Mouse (Mus musculus) cerebellum, adult (tissue): Measurements from ENCODE around the gene Spsb4.

Source experiments
- ATAC-seq: cut with Nextera tagmentation; 2 replicates; pipeline ENCODE4 v1.9.2; 2017; ENCODE audit warnings: mild to moderate bottlenecking, moderate library complexity, mixed read lengths; ENCODE audit not compliant: insufficient number of reproducible peaks, low FRiP score, low TSS enrichment

Gene Spsb4

DNA sequence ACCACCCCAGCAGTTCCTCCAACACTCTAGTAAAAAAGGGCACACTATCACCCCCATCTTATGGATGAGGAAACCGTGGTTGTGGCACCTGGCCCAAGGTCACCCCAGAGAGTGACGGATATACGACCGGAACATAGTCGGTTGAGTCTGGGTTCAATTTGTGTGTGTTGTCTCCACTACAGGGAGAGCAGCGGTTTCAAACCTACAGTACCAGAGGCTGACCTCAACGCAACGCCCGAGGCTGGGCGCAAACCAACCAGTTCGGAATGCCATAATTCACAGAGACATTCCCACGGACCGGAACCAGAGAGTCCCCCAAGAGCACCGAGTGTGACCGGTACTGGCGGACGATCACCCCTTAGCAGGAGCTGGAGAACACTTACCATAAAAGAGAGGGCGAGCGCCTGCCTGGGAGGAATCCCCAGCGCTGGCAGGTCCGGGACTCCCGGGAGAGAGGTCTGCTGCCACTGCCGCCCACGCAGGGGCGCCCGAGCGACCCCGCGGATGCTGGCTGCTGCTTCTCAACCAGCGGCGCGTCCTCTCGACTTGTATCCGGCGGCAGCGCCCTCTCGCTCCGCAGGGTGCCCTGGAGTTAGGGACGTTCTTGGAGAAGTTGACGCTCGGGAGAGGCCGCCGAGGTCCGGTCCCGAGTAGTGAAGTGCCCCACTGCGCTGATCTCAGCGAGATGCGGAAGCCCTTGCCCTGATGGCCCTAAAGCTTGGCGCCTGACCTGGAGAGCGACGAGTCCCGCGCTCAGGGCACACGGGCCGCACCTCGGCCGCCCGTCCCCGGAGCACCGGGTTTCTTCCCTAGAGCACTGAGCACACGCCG lies 617 bp downstream of the Spsb4 start:
- no peak for ATAC-seq

DNA sequence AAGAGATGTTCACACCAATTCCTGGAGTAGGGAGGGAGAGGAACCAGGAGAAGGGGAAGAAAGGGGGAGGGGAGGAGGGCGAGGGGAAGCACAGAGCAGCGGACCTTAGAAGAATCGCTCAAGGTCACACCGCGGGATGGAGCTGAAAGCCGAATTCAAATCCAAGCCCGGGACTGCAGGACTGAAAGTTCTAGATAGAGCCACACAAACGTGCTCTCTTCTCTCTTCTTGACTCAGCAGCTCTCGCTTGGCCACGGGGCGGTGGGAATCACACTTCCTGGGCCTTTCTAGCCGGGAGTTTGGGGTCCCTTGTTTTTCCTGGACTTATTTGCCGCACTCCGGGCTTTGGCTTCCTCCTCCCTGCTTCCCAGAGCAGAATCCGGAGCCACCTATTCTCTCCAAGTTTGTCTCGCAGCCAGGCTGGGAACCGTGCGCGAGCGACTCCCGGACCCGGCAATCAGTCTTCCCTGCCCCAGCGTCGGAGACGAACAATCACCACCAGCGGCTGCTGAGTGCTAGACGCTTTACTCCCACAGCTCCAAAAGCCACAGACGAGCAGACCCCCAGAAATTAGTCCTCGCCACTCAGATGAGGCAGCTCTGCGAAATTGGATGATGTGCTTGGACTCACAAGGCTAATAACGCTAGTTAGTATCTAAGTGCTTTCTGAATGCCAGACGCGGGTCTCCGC lies 1.4 kb downstream of the Spsb4 start:
- no peak for ATAC-seq

DNA sequence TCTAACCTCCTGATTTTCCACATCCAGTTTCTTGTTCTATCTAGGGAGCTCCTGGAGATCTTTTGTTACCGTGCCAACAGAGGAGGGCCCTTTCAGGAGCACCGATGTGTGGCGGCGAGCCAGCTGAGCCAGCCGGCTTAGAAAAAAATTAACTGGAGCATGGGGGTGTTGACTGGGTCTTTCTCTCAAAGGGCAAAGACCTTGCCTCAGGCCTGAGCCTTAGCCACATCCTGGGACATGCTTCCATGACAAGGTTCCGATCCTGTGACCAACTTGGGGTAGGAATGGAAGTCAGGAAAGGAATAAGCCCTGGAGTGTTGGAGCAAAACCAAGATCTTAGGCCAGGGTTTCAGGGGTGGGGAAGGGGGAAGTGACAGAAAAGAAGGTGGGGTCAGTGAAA lies 2.9 kb downstream of the Spsb4 start:
- ATAC-seq, result no peak

DNA sequence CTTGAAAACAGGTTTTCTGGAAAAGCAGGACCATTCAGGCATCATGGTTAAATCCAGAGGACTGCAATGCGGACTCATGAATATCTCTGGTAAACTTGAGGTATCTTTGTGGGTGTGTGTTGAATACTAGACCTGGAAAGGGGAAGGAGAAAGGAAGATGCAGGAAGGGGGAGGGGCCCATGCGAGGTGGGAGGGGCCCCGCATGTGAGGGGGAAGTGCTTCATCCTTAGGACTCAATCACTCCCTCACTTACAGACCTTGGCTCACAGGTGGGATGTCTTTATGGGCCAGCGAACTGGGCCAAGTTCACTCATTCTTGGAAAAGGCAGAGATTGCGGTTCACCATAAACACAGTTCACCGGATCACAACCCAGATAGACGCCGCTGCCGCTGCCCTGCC lies 4.9 kb downstream of the Spsb4 start:
- ATAC-seq, result no peak

DNA sequence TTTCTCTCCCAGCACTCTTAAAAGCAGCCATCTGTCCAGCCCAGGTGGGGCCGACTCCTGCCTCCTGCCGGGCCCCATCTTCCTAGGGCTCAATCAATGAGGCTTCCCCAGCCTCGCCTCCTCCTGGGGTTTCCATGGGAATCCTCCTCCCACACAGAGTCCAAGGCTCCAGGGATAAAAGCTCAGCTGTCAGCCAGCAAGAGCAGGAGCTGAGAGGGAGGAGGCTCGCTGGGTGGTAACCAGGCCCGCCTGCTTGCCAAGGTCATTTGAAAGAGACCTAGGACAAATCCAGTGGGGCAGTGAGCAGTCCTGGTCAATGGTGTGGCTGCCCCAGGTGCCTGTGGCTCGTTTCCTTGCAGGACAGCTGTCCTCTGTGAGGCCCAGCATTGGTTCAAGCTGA lies 5.5 kb downstream of the Spsb4 start:
- ATAC-seq, result no peak

DNA sequence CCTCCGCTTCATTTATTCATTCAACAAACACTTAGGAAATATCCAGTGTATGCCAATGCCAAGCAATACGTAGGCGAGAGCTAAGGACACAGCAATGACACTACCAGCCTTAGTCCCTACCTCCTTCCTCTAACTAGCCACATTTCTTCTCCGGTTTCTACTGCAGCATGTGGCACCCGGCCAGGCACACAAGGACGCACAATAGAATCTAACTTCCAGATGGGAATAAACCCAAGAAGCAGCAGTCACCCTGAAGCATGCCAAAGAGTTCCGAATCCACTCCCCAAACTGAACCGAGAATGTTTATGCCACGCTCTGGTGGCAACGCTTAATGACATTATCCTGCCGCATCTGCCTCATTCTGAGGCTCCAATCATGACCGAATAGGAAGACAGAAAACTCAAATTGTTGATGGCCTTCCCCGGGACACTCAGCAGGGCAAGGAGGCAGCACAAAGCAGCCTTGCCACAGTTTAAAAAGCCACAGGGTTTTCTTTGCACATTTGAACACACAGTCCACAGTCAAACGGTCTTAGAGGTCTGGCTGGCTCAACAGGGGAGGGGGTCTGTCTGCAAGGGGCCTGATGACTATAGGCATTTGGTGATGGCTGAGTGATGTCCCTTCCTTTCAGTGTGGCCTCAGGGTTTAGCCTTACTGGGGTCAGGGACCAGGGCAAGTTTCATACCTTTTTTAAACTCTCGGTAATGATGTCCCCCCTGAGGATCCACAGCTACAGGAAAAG lies 7.0 kb downstream of the Spsb4 start:
- no peak for ATAC-seq

DNA sequence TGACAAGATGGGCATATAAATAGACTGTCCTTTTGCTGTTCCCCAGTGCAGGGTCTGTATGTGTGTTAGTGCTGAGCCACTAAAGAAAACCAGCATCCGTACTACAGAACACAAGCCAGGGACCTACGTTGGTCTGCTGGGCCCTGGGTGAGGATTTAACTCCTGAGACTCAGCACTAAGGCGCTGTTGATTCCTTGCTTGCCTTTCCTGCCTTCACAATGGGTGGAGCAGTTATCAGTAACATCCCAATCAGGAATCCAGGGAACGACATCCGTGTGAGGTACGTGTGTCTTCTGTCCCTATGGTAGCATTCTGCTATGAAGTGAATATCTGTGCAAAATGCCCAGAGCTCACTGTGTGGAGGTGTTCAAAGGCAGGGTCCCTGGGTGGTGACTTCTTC lies 8.2 kb downstream of the Spsb4 start:
- no peak for ATAC-seq

DNA sequence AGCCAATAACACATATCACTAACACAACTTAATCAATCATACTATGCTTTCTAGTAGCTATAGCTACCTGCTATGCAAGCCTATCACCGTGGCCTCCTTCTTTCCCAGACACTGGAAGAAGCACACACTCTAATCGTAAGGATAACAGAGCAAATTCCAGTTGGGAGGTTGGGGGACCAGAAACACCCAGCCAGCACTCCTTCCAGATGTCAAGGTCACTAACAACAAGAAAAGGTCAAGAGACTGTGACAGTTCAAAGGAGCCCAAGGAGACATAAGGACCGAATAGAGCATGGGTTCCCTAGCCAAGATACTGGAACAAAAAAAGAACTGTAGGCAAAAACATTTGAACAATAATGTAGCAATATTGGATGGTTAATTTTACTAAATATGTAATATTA lies 13.9 kb downstream of the Spsb4 start:
- ATAC-seq, result no peak

DNA sequence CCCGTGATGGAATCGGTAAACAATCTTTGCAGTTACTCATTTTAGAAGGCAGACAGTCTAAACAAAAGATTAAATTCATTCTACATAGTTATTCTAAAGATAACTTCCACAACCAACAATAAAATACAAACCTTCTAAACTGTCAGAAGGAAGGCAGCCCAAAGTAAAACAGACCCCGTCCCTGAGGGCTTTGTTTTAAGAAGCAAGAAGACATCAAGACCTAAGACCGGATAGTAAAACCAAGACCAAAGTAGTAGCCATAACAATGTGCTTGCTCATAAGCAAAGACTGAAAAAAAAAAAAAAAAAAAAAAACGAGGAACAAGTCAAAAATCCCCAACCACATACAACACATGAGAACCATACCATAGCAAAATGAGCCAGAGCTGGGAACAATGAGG lies 15.5 kb downstream of the Spsb4 start:
- no peak for ATAC-seq

DNA sequence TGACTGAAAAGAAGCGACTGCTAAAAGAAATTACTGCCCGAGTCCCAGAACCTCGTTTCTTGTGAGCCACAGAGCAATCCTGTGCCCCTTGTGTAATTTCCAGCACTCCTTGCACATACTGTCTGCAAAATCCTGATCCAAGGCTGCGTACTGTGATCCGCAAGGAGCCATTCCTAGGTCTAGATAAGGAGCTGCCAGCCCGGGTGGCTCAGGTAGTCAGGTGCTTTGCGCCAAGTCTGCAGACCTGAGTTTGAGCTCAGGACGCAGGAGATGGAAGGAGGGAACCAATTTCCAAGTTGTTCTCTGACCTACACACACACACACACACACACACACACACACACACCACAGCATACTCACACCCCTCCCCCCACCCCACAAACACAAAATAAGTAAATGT lies 16.0 kb downstream of the Spsb4 start:
- no peak for ATAC-seq

DNA sequence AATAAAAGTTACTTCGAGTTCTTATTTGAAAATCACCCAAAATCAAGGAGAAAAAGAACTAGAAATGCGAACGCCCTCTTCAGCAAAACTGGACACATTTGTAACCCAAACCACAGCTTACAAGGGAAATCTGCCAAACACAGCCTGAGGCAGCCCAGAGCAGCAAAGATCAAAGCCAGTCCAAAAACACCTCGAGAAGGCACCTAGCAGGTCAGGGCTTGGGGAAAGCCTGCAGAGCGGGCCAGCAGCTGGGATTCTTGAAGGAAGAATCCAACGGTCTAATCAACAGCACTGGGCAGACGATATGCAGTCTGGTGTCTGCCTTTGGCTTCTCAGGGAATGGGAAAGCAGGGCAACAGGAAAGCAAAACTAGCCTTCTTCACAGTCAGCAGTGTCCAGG lies 16.6 kb downstream of the Spsb4 start:
- ATAC-seq, result no peak

DNA sequence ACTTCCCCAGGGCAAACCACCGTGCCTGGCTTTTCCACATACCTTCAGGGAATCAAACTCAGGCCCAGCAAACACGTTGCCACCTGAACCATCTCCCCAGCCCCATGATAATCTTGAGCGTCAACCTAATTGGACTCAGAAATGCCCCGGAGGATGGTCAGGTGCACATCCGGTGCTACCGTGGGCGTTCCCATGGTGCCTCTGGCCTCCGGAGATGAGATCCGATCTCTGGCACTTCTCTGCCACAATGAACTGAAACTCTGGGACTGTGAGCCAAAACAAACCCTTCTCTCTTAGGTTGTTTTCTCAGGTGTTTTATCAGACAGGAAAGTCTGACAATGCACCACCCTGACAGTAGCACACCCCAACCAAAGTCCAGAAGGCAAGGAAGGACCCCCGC lies 17.2 kb downstream of the Spsb4 start:
- no peak for ATAC-seq

DNA sequence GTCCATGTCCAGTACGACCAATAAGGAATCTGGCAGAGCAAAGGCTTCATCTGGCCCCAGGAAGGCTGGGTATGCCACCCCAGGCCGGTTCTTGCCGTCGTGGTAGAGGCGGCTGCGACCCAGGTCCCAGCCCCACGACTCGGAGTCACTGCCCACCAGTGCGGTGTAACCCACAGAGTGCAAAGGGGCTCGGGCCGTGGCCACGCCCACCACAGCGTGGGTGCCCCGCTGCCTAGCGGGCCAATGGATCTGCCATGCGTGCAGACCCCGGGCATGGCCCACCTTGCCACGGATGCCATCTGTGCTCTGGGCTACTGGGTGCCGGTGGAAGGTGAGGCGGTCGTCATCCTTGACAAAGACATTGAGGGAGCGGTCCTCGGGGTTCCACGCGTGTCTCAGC lies 22.9 kb downstream of the Spsb4 start:
- no peak for ATAC-seq

DNA sequence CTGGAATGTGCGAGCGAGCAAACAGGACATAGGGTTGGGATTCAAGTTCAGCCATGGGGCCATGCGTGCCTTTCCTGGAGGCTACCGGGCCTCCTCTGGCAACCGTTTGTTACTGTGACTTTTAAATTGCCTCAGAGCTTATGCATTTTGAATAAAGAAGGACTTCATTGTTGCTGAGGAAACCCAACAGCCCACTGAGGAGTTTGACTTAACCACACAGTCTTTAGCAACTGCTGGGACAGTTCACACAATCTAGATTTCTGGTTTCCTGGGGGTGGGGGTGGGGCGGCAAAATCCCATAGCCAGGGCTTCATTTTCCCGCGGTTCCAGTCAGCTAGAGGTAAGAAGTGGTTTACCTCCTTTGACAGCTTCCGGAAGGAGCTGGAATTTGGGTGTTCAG lies 23.9 kb downstream of the Spsb4 start:
- no peak for ATAC-seq

DNA sequence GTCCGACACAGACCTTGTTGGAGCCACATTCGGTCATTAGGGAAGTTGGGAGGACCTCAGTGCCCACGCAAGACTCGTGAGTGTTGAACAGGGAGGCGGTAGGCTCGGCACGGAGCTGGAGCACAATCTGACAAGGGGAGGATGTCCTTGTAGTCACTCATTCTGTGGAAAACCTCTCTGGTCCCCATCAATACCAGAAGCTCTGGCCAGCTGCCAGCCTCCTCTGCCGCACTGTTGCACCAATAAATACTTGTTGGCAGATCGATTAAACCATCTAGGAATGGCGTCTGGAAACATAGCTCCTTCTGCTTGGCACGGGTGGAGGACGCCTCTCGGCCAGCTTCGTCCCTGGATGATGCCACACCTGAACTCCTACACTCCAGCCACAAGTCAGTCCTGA lies 27.5 kb downstream of the Spsb4 start:
- ATAC-seq, result no peak

DNA sequence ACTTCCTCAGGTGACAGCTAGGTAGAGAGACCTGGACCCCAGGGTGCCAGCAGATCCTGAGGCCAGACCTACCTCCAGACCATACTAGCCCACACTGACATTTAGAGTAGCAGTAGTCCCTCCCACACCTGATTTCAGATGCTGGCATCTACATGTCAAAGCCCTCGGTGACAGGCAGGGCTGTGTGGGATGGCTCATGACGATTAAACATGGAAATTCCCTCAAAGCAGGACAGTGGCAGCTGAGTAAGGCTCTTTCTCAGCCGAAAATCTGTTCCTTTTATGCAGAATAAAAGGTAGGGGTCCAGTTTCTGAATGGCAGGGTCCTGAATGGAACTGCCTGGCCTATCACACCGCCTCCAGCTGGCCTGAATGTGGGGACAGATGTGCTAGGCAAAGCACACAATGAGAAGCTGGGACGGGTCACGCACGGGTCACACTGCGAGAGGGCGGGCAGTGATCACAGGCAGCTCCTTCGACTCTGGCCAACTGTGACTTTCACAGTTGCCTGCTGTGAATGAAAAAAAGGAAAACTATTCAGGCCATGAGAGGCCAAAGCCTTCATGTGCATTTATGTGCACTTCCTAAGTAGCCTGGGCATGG lies 29.2 kb downstream of the Spsb4 start:
- no peak for ATAC-seq

DNA sequence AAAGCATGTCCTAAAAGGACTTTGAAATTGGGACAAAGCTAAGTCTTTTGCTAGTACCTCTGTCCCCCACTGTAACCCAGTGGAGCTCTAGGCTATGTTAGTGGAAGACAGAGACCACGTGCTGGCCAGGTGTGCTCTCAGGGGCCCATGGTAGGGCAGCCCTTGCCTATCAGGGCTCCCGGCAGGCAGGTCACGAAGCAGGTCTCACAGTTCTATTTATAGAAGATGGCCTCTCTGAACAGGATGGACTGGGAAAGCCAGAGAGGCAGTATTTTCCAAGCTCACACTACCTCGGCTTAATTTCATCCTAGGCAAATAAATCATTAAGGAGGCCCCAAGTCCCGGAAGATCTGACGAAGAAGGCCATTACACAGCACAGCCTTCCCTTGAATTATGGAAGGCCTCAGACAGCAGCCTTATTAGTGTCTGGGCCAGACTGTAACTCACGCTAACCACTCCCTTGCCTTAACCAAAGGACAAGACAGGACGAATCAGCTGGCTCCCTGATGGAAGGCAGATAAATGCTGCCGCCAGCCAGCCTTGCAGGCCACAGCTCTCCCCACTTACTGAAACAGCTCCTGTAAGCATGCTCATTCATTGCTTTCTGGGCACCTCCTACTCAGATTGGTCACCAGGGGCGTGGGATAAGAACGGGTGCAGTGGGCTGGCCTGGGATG lies 31.7 kb downstream of the Spsb4 start:
- no peak for ATAC-seq

DNA sequence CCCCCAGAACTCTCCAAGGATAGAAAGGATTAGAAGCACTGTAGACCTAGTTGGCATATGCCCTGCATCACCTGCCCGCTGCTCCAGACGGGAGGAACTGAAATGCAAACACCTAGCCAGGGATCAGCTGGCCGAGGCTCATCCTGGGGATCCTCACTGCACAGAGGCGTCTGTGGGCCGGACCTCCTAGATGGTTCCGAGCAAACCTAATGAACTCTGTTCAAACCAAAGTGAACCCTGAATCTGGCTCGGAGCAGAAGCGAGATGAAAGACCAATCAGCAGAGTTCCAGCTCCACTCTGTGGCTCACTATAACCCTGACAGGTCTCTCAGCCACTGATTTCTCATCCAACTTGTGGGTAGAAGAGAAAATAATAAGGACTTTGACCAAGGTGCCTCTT lies 34.6 kb downstream of the Spsb4 start:
- no peak for ATAC-seq

DNA sequence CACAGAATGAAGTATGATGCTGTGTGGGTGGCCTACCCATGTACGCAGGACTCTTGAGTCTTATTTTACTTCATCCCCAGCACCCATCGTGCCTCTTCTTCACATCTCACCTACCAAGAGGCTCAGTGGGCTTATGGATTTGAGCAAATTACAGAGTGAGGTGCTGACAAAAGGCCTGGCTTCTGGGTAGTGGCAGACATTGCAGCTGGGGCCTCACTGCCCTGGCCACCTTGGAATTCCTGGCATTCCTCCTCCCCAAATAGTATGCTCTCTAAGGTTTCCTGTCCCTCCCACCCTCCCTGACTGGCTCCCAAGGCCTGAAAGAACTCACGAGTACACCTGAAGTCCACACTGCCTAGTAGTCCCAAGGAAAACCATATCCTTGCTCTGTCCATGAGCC lies 35.7 kb downstream of the Spsb4 start:
- no peak for ATAC-seq

DNA sequence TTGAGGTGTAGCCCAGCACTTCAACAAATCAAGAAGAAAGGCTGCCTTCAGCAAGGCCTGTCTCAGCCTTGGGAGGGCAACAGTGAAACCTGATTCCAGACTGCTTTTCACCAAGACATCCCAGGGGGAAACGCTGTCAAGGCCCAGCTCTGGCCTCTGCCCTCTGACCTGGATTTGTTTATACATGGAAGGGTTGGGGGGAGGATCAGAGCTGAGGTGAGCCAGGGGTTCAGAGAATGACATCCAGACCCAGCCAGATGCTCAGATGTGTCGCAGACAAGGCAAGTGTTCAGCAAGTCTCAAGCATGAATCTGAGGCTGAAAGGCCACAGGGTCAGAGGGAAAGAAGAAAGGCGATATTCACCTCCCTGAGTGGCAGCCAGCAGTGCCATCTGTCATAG lies 36.3 kb downstream of the Spsb4 start:
- no peak for ATAC-seq

DNA sequence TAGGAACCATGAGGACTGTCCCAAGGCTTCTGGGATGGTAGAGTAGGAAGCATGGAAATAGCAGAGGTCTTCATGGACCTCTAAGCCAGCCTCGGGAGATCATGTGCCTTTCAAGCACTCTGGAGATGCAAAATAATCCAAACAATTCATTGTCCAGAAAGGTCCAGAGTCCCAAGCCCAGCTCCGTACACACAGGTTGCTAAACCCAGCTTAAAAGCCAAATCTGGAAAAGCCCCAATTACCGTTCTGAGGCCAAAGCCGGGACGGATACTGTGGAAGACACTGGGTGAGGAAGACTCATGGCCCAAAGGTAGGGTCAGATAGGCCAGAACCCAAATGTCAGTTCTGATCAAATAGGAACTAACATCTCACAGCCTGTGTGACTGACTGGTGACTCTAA lies 36.8 kb downstream of the Spsb4 start:
- ATAC-seq, result no peak
